ENCODE assay signal across 28 mouse cellular contexts in the genomic region with DNA sequence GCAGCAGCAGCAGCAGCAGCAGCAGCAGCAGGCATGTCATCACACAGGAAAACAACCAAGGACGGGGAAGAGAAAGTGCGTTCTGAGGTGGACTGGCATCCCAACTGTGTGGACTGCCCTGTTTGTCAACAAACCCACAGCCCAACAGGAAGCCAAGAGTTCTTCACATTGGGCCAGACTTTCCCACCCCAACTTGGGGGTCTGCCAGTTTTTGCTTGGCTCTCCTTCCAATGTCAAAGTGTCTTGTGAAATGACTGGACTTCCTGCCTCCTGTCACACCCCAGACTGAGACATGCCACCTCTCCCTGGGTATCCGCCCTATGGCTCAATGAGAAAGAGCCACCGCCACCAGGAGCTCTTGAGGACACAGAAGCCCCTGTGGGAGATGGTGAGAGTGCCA. TPM values are rescaled to one million over a fixed set of nuclear protein-coding genes. Genes with fewer than 3 reads are reported as not detected.
A peak's percentile ranks its signal among the peaks of the same experiment; 100 is the strongest.
DNase-seq lines count a peak whose midpoint lies in the region; ATAC-seq and TF ChIP-seq lines count a peak whose summit lies in the region.
"Had no signal": no experiment of that assay in that cellular context is flagged by ENCODE, and none has a peak within 500 bp of the region (broad histone marks: within the 10 kb centered on the region; RNA-seq: fewer than 3 reads in every experiment).

No protein-coding gene starts in this region.

- no peak overlapping the region for H3K4me2 ChIP-seq in heart, embryonic 11.5 days
- H3K4me2 ChIP-seq in lung, postnatal 0 days (replicated peaks; ENCODE audit: low read depth, low read length): no peak overlapping the region
- no peak overlapping the region for H3K4me2 ChIP-seq in intestine, embryonic 15.5 days (replicated peaks)
- H3K4me2 ChIP-seq: embryonic facial prominence, embryonic 13.5 days; heart, embryonic 12.5 days; limb, embryonic 12.5 days; liver, embryonic 12.5 days; stomach, embryonic 15.5 days had no signal

- ATAC-seq in heart, embryonic 11.5 days (replicated peaks; ENCODE audit: insufficient number of reproducible peaks, low FRiP score, low TSS enrichment): no peak
- no peak for ATAC-seq in lung, postnatal 0 days
- no peak for ATAC-seq in intestine, embryonic 15.5 days
- ATAC-seq: activated CD4-positive, CD25-positive, alpha-beta regulatory T cell, adult 4 months; forebrain, embryonic 16.5 days; hindbrain, embryonic 16.5 days; liver, embryonic 12.5 days; liver, postnatal 0 days; midbrain, embryonic 16.5 days had no signal

- H3K4me3 ChIP-seq in heart, embryonic 11.5 days (ENCODE audit: low read depth, low read length): no peak overlapping the region
- H3K4me3 ChIP-seq in lung, postnatal 0 days (ENCODE audit: low read depth, low read length): no peak overlapping the region
- no peak overlapping the region for H3K4me3 ChIP-seq in intestine, embryonic 15.5 days (replicated peaks)
- H3K4me3 ChIP-seq: embryonic facial prominence, embryonic 13.5 days; heart, embryonic 12.5 days; limb, embryonic 12.5 days; liver, embryonic 12.5 days; midbrain, embryonic 10.5 days; stomach, embryonic 15.5 days had no signal

- H3K36me3 ChIP-seq in heart, embryonic 11.5 days (ENCODE audit: control insufficient read depth, insufficient read depth, low read length): no peaks in the 10 kb centered on the region
- no peaks in the 10 kb centered on the region for H3K36me3 ChIP-seq in lung, postnatal 0 days (ENCODE audit: insufficient read depth, low read length)
- no peaks in the 10 kb centered on the region for H3K36me3 ChIP-seq in intestine, embryonic 15.5 days
- H3K36me3 ChIP-seq: embryonic facial prominence, embryonic 13.5 days; heart, embryonic 12.5 days; limb, embryonic 12.5 days; liver, embryonic 12.5 days; midbrain, embryonic 10.5 days; stomach, embryonic 15.5 days had no signal

- no peaks in the 10 kb centered on the region for H3K4me1 ChIP-seq in heart, embryonic 11.5 days (ENCODE audit: control insufficient read depth, insufficient read depth, low read length)
- no peaks in the 10 kb centered on the region for H3K4me1 ChIP-seq in lung, postnatal 0 days (ENCODE audit: insufficient read depth, low read depth, low read length)
- no peaks in the 10 kb centered on the region for H3K4me1 ChIP-seq in intestine, embryonic 15.5 days (replicated peaks)
- H3K4me1 ChIP-seq: embryonic facial prominence, embryonic 13.5 days; heart, embryonic 12.5 days; limb, embryonic 12.5 days; liver, embryonic 12.5 days; stomach, embryonic 15.5 days had no signal

- no peak for TF ChIP-seq CTCF in lung, postnatal 0 days (IDR thresholded peaks at IDR 0.05)

- peak; percentile 23 to 37 for DNase-seq in cerebellum, postnatal 14 days
- DNase-seq in cerebellum, adult 8-10 months: no peak
- peak; percentile 33 for DNase-seq in heart, postnatal 4 days
- DNase-seq in lung, postnatal 0 days (ENCODE audit: low spot score): peak; percentile 28
- no peak for DNase-seq in lung, postnatal 25 days (ENCODE audit: low spot score)
- peak; percentile 38 for DNase-seq in adipocyte (ENCODE audit: low spot score)
- DNase-seq: adrenal gland, postnatal 25 days; B cell, adult 2 months; cerebellum, adult 2 months; kidney, adult 2 months; layer of hippocampus, postnatal 36 days; liver, postnatal 0 days; right cerebral cortex, postnatal 25 days had no signal

- no peaks in the 10 kb centered on the region for H3K9me3 ChIP-seq in heart, embryonic 11.5 days (replicated peaks; ENCODE audit: control insufficient read depth, low read length)
- H3K9me3 ChIP-seq in lung, postnatal 0 days (ENCODE audit: low read length): no peaks in the 10 kb centered on the region
- no peaks in the 10 kb centered on the region for H3K9me3 ChIP-seq in intestine, embryonic 15.5 days
- H3K9me3 ChIP-seq: embryonic facial prominence, embryonic 13.5 days; heart, embryonic 12.5 days; limb, embryonic 12.5 days; liver, embryonic 12.5 days; midbrain, embryonic 10.5 days; stomach, embryonic 15.5 days had no signal

- H3K27ac ChIP-seq in heart, embryonic 11.5 days (ENCODE audit: low read depth, low read length): no peak overlapping the region
- no peak overlapping the region for H3K27ac ChIP-seq in lung, postnatal 0 days (ENCODE audit: low read length)
- H3K27ac ChIP-seq in intestine, embryonic 15.5 days: no peak overlapping the region
- H3K27ac ChIP-seq: embryonic facial prominence, embryonic 13.5 days; limb, embryonic 12.5 days; liver, embryonic 12.5 days; midbrain, embryonic 10.5 days; stomach, embryonic 15.5 days had no signal

- TF ChIP-seq EP300 in lung, postnatal 0 days (IDR thresholded peaks at IDR 0.05): no peak

- no peak overlapping the region for H3K9ac ChIP-seq in heart, embryonic 11.5 days (ENCODE audit: low read depth, low read length)
- no peak overlapping the region for H3K9ac ChIP-seq in lung, postnatal 0 days (replicated peaks; ENCODE audit: low read depth)
- no peak overlapping the region for H3K9ac ChIP-seq in intestine, embryonic 15.5 days
- H3K9ac ChIP-seq: embryonic facial prominence, embryonic 13.5 days; heart, embryonic 12.5 days; limb, embryonic 12.5 days; liver, embryonic 12.5 days; liver, postnatal 0 days; stomach, embryonic 15.5 days had no signal

- WGBS in heart, embryonic 11.5 days (ENCODE audit: insufficient replicate concordance): 83% methylated on average over 4 of the region's 4 CpGs
- WGBS in lung, postnatal 0 days: 75% methylated on average over 4 of the region's 4 CpGs
- WGBS in intestine, embryonic 15.5 days: 90% methylated on average over 4 of the region's 4 CpGs

- no peaks in the 10 kb centered on the region for H3K27me3 ChIP-seq in heart, embryonic 11.5 days (ENCODE audit: control insufficient read depth, insufficient read depth, low read length)
- no peaks in the 10 kb centered on the region for H3K27me3 ChIP-seq in lung, postnatal 0 days (replicated peaks; ENCODE audit: insufficient read depth, low read length)
- no peaks in the 10 kb centered on the region for H3K27me3 ChIP-seq in intestine, embryonic 15.5 days (replicated peaks)
- H3K27me3 ChIP-seq: CH12.LX; heart, embryonic 12.5 days; limb, embryonic 12.5 days; liver, embryonic 12.5 days; stomach, embryonic 15.5 days had no signal

RNA-seq across cellular contexts. Expression of gene Sox9, which starts 15.1 kb away (rescaled TPM):
- 10 to 100 TPM; 11.1 to 11.9 TPM for total RNA-seq in heart, postnatal 4 days (2021)
- 42.6 and 44.3 TPM in 2 replicates for polyA plus RNA-seq in heart, embryonic 11.5 days (2014; fragmentation: Nextera tagmentation; extraction: Ambion mirVana)
- 8.5 and 9.0 TPM in 2 replicates for polyA plus RNA-seq in lung, postnatal 0 days (2015; fragmentation: Nextera tagmentation; extraction: Ambion mirVana)
- 35.0 and 41.2 TPM in 2 replicates for polyA plus RNA-seq in intestine, embryonic 15.5 days (2015; fragmentation: Nextera tagmentation; extraction: Ambion mirVana)
- total RNA-seq: CH12.LX; megakaryocyte progenitor cell, adult 5-6 weeks; neutrophil, adult 5-6 weeks had no signal
- polyA plus RNA-seq: activated CD4-positive, CD25-positive, alpha-beta regulatory T cell, adult 4 months had no signal

Comparison
In these comparisons a context has a peak if more than half of its experiments do, and no peak if none do; other contexts are left out.
1. DNase-seq: peak in cerebellum, postnatal 14 days (2 of 2), heart, postnatal 4 days (single experiment), lung, postnatal 0 days (single experiment) and adipocyte (single experiment); none in cerebellum, adult 8-10 months (single experiment) and lung, postnatal 25 days (single experiment).